Mouse (Mus musculus): ENCODE data around the gene Bloc1s6. TPM values are rescaled to one million over a fixed set of nuclear protein-coding genes. Genes with fewer than 3 reads are reported as not detected.

Gene Bloc1s6
- polyA plus RNA-seq (2017; shearing (Covaris generic)) = 35.6 TPM

DNA sequence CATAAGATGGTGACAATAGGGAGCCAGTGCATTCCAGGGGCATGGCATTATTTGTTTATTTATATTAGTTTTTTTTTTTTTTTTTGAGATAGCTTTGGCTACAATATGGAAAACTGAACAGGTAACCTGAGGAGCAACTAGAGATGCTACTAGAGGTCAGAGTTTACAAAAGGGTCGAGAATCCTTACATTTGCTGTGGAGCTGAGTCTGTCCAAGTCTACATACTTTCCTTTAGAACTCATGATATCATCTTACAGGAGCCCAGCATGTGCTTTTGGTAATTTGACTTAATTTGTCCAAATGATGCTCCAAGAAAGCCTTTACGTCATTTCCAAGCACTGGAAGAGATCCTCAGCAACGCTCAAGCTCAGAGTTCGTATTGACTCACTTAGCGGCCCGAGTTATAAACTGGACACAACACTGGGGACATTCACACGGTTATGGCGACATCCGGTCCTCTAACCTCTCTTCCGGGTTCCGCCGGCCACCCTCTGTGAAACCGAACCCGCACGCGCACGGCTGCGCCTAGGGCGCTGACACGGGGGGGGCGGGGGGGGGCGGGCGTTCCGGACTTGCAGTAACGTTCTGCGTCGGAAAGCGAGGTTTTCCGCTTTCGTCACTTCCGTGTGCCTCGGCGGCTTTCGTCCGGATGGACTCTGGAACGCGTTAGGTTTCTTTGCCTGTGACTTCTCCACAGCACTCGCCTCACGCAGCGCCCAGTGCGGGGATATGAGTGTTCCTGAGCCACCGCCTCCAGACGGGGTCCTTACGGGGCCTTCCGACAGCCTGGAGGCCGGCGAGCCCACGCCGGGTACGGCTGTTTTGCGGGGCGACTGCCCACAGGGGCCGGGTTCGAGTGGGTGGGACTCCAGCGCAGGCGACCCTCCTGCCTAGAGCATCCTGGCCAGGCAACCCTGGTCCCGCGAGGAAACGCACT, at the start of gene Bloc1s6:
Gene Bloc1s6, plus strand, starts transcription at position 610 of the 937 bp plus-strand sequence.

DNA sequence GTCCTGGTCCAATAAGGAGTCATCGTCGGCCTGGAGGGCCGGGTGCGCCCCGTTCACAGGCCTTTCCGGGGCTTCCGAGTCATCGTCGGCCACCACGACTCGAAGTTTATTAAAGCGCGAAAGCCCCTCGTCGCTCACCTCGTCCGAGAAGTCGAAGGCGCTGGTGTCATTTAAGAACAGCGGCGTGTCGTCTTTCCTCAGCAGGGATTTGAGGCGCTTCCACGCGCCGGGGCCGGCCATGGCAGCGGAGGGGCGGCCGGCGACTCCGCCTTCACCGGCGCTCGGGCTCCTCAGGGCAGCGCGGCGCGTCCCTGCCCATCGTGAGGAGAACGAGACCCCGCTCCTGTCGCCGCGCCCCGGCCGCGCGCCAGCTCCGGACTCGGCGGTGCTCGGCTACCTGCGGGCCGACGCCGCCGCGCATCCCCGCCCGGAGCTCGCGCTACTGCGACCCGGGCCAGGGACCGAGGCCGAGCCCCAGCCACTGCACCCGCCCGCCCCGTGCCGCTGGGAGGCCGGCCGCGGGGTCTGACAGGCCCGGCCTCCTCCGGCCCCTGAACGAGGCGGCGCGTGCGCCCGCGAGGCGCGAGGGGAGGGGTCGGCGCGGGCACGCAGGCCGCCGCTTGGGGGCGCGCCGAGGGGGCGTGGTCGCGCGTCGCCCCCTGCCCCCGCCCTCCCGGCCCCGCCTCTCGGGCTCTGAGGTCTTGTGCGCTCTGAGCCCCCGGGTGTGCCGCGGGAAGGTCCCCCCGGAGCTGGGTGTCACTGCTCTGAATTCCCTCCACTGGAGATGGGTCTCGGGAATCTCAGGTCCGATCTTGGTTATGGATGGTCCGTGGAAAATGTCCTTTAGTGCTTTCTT, 35.9 kb upstream of the Bloc1s6 start, which contains the start of gene Slc30a4:
Gene Slc30a4, minus strand, starts transcription at position 483 of the 856 bp plus-strand sequence.

DNA sequence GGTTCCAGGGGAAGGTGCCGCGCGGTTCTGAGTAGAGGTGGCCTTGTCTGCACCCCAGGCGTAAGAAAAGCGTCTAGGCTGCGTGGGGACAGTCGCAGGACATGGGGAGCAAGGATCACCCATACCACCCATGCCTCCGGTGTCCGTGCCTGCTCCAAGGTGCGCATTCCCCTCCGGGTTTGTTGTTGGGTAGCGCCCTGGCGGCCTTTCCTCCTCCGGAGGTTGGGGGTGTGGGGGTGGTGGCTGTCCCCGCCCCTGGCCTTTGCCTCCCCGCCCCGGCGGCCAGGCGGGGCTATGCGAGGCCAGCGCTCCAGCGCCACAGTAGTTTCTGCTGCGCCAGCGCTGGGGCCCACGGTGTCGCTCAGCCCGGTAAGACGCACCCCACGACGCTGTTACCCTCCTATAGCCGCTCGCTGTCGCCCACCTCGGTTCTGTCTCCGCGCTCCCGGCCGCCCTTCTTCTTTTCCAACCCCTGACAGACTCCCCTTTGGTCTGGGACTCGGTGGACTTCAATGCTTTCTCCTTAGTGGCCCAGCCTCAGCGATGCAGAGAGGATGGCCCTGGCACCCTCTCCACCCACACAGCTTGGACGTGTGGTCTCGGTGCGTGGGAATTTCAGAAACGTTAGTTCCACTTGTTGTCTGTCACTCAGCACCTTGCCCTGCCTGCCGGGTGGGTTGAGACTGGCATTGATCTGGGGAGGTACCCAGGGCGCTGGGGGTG, 26.9 kb downstream of the Bloc1s6 start, which contains the start of gene Sqor:
Gene Sqor, plus strand, starts transcription at position 167 of the 723 bp plus-strand sequence.

Other genes starting within 250 kb of the Bloc1s6 start
- gene Gatm, start 127.2 kb upstream of the Bloc1s6 start, polyA plus RNA-seq (2017; shearing (Covaris generic)) = not detected
- 1.2 TPM for gene AA467197, start 101.5 kb upstream of the Bloc1s6 start, polyA plus RNA-seq (2017; shearing (Covaris generic))
- 2.5 TPM for gene Slc30a4, start 35.8 kb upstream of the Bloc1s6 start, polyA plus RNA-seq (2017; shearing (Covaris generic))
- gene Sqor, start 26.7 kb downstream of the Bloc1s6 start, polyA plus RNA-seq (2017; shearing (Covaris generic)) = 2.8 TPM